Mouse (Mus musculus) CD4-positive, CD25-positive, alpha-beta regulatory T cell, adult 2 months (primary cell): Measurements from ENCODE around the gene Cbx7.
"Not testable (repeated sequence)": the region's sequence is repeated elsewhere in the genome, so short reads cannot be mapped to it uniquely, and the experiment has no call there.

ENCODE experiments used
- DNase-seq: peaks from one replicate; pipeline ENCODE4 v3.0.0-alpha.2; 2012; ENCODE audit warnings: low read depth, low spot score

Cbx7 gene

DNA sequence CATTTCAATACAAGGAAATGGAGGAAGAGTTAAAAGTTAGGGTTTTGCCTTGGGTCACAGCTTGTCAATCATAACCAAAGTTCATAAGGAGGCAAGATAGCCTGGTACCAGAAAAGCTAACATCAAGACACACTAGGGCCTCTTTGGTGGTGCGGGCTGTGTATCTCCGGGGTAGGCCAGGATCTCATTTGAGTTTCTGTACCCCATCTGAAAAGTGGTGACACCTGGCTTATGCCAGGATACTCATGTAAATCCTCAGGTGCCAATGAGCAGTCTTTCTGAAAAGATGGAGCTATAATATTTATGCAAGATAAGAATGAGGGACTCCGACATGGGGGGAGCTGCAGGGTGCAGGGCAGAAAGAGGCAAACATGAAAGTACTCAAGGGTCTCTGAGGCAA, 42.6 kb downstream of the Cbx7 start:
- no peak for DNase-seq

DNA sequence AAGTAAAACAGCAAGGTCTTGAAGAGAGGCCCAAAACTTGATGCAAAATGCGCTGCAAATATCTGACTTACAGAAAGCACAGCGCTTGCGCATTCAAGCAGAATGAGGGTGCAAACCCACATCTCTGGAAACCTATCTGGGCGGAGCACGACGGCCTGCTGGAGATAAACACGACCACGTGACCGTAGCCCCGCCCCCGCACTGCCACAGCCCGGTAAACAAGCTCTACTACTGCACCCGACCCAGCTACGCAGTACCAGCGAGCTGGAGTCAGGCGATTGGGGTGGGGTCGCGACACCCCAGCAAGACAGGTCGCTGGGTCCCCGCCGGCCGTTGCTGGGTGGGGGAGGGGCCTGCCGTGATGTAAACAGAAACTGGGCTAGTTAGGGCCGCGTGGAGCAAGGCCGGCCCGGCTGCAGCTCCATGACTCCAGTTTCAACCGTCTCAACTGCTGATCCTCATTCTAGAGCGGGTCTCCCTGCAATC, 43.2 kb downstream of the Cbx7 start:
- DNase-seq, result peak; percentile 99

DNA sequence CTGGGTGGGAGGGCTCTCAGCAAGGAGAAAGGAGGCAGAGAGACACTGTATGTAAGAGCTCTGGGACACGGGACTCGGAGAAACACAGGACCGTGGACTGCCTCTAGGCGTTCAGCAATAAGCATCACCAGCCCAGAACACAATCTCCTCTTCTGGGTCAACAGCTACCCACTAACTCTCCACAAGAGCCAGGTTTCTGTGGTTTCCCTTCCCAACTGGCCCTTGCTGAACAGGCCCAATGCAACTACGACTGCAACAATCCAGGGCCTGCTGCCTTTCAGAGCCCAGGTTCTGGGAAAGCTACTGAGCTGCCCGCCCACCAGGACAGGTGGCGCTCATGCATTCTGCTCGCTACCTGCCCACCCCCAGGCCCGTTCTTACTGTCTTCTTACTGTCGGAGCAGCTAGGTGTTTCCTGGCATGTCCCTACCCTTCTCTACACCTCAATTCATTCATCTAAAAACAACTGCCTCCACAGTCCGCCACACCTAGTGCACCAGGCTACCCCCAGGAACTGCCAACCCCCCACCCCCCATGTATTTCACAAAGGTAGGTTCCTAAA, 44.0 kb downstream of the Cbx7 start:
- DNase-seq, result peak; percentile 55

DNA sequence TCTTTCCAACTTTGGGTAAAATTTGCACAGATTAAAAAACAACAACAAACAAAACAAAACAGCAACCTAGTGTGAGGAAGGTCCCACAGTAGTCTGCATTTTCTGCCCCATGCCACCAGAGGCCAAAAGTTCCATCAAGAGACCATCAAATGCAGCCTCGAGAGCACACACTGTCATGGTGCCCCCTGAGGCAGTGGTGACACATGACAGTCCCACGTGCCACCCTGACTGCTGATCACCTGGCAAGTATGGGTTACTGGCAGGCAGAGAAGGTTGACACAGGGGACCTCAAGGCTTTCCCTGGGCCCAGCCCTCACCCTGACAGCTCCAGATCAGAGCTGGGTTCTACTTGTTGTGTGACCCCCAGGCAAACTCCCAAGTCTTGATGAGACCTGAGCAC, 51.1 kb downstream of the Cbx7 start:
- DNase-seq, result no peak

DNA sequence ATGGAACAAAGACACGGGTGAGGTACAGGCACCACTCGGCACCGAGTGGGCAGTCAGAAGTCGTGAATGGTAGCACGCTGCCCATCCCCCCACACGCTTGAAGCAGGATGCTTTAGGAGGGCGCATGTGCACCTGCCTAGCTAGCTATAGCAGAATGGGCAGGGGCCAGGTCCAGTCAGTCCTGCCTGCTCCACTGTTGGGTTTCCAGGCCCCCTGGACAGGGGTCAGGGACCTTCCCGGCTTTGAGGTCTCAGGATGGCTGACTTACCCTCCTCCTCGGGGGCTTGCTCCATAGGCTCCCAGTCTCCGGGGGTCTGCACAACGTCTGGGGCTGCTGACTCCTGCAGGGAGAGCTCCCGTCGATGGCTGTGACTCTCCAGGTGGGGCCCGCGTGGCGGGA, 52.4 kb downstream of the Cbx7 start:
- no peak for DNase-seq

DNA sequence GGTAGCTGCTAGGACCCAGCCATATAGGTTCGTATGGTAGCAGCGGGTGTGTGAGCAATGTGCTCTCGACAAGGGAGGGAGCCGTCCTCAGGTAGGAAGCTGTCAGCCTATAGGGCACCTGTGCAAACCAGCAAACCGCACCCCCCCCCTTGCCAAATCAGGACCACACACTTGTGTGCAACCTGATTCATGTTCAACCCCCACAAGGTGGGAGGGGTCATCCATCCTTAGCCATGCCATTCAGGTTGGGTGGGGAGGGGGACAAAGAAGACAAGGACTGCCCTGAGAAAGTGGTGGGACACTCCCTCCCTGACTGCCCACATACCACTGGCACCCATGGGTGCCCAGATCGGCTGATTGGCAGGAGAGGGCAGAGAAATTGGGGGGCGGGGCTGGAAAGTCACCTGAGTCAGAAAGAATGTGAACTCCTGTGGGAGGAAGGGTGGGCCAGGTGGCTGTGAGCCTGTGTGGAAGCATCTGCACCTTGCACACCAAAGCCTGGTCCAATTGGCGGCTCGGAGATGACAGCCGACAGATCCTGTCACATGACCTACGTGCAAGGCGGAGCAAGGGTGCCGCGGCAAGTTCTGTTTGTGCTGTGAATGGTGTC, 53.7 kb downstream of the Cbx7 start:
- DNase-seq, result no peak

DNA sequence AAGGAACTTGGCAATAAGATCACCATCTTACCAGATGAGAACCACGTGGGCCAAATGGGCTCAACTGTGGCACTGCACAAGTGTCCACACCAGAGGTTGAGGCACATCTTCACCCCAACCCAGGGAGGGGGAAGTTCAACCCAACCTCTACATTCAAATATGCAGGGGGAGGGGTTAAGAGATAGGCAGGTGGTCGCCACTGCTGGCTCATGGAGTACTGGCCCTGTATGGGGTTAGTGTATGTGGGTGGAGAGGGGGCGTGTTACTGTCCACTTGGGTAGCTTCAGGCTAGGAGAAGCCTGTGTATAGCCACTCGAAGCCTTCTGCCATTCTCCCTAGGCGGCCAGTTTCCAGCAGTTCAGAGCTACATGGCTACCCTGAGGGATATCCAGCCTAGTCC, 54.8 kb downstream of the Cbx7 start:
- DNase-seq, result no peak

DNA sequence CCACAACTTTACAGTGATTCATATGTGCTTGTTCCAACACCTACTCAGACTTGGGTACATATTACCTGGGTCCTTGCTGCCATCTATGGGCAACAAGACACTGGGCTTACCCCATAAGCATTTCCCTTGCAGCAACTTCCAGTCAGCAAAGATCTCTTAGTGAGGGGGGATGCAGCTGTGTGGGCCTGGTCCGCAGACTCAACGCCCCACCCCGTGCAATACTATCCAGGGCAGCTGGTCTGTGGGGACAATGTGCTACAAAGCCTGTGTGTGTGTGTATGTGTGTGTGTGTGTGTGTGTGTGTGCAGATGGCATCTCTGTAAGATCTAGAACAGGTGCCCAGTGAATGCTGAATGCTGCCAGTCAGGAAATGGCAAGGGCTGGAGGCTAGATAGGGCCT, 56.6 kb downstream of the Cbx7 start:
- peak; percentile 81 for DNase-seq

DNA sequence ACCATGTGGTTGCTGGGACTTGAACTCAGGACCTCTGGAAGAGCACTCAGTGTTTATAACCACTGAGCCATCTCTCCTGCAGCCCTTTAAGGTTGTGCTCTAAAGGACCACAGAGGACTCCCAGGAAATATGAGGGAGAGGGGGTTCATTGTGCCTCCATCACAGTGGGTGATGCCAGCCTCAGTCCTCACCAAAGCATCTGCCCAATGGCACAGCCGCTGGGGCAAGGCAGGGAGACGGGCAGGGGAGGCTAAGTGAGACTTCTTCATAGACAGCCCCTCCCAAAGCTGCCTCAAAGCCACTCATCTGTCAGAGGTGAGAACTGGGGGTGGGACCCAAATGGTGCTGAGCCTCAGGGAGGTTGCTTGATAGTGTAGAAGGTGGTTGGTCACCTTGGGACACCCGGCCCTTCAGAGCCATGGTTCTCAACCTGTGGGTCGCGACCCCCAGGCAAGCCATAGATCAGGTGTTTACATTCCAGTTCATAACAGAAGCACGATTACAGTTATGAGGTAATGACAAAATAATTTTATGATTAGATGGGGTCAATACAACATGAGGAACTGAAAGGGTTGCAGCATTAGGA, 57.1 kb downstream of the Cbx7 start:
- DNase-seq, result no peak

DNA sequence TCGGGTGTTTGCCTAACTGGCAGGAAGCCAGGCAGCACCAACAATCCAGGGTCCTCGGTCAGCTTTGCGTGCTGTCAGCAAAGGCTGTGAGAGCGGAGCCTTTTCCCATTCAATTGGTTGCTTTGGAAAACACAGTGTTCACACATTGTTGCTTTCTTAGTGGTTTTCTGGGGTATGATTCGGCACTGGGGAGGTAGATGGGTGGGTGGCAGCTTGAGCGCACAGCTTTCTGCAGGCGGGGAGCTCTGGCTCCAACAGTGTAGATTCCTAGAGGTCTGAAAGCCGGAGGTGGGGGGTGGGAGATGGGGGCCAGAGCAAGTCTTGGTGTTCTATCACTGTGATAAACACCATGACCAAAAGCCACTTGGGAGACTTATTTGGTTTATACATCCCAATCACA, 59.6 kb downstream of the Cbx7 start:
- no peak for DNase-seq

DNA sequence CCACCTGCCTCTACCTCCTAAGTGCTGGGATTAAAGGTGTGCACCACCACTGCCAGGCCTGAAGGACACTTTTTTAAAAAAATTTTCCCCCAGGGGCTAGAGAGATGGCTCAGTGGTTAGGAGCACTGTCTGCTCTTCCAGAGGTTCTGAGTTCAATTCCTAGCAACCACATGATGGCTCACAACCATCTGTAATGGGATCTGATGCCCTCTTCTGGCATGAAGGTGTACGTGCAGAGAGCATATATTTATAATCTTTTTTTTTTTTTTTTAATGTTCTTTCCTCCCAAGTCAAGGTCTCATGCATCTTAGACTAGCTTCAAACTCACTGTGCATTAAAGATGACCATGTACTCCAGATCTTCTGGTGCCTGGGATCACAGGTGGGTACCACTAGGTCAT, 60.1 kb downstream of the Cbx7 start:
- DNase-seq, result not testable (repeated sequence)

DNA sequence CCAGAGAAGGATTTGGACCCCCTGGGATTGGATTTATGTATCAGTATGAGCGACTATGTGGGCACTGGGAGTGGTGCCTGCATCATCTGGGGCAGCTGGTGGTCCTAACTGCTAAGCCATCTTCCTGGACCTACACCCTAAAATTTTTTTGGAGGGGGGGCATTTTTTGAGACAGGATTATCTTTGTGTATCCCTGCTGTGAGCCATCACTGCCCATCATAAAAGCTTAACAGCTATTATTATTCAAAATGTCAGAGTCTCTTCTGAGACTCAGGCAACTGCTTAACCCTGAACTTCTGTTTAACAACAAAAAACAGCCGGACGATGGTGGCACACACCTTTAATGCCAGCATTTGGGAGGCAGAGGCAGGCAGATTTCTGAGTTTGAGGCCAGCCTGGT, 61.9 kb downstream of the Cbx7 start:
- not testable (repeated sequence) for DNase-seq

DNA sequence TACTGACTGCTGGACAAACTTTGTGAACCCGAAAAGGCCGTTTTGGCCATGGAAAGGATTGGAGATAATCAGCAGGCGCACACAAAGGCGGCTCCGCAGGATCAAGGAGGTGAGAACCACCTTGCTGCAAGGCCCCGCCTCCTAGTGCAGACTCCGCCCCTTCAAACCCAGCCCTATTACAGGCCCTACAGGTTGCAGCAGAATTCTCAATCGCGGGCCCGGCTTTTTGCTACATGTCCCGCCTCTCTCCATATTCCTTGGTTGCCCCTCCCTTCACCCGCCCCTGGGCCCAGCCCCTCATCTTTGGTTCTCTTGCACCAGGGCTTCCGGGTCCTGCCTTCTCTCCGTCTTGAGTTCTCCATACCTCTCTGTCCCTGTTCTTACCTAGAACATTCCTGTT, 64.1 kb downstream of the Cbx7 start:
- DNase-seq, result no peak

DNA sequence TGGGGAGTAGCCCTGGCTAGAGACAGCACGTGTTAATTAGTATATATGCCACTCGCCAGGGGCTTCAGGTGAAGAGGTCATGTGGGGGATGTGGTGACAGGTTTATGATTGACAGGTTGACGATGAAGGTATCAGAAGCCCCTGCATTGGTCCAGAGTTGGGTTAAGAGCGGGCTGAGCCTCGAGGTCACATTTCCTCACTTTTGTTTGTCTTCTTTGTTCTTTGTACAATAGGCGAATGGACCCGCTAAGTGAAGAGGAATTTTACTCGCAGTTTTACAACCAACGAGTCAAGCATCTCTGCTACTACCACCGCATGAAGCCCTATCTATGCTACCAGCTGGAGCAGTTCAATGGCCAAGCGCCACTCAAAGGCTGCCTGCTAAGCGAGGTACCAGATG, 65.7 kb downstream of the Cbx7 start:
- DNase-seq, result no peak

DNA sequence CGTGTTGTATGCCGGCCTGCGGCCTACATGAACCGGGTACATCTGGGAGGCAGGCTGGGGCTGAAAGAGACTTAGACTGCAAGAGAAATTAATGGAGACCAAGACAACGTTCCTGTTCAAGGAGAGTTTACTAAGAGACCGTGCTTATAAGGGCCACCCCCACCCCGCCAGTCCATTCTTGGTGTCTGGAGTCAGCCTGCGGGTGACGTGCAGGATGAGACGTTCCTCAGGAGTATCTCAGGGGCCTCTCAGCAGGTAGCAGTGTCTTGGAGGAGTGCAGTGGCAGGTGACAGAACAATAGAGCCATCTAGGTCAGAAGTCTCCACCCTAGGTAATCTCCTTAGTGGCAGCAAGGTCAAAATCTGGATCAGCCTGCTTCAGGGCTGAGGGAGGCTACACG, 66.2 kb downstream of the Cbx7 start:
- not testable (repeated sequence) for DNase-seq

DNA sequence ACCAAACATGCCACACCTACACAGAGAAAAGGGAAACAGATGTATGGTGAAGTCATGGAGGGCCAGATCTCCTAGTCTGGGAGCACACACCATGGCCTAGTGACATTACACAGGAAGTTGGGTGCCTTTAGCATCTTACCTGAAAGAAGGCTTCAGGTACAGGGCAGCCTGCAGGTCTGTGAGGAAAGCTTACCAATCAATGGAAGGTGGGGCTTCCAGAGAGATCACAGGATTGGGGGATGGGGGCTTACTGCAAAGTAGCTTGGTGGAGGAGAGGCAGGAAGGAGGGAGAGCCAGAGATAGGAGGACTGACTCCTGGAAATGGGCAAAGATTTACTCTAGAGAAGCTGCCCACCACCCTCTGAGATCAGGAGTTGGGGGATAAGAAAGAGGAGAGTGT, 67.0 kb downstream of the Cbx7 start:
- DNase-seq, result no peak

DNA sequence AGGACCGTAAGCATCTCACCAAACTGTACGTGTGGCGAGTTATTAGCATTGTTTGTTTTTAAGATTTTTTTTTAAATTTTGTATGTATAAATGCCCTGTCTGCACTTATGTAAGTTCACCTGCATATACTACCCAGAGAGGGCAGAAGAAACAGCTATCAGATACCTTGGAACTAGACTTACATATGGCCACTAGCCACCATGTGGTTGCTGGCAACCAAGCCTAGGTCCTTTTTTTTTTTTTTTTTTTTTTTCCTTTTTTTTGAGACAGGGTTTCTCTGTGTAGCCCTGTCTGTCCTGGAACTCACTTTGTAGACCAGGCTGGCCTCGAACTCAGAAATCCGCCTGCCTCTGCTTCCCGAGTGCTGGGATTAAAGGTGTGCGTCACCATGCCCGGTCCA, 67.8 kb downstream of the Cbx7 start:
- DNase-seq, result not testable (repeated sequence)

DNA sequence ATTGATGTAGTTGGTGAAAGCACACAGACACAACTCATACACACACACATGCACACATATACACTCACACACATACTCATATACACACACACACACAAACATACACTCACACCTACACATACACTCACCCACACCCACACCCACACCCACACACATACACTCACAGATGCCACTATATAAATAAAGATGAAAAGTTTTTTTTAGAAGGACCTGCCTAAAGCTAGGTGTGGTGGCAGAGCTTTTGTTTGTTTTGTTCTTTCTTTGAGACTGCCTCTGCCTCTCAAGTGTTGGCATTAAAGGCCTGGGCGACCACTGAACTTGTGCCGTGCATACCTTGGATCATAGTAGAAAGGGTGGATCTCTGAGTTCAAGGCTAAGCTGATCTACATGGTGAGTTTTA, 69.5 kb downstream of the Cbx7 start:
- no peak for DNase-seq

DNA sequence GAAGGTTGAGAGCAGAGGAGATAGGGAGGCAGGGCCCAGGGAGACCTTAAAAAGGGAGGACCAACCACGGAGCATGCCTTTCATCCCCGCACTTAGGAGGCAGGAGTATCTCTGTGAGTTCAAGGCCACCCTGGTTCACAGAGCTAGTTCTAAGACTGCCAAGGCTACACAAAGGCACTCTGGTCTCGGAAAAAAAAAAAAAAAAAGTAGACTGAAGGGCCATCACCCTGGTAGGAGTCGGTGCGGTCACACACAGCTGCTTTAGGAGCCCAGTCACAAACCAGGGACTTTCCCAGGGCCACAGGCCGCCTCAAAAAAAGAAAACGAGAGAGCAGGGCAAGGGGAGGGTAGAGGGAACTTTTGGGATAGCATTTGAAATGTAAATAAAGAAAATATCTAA, 70.2 kb downstream of the Cbx7 start:
- peak; percentile 72 for DNase-seq

DNA sequence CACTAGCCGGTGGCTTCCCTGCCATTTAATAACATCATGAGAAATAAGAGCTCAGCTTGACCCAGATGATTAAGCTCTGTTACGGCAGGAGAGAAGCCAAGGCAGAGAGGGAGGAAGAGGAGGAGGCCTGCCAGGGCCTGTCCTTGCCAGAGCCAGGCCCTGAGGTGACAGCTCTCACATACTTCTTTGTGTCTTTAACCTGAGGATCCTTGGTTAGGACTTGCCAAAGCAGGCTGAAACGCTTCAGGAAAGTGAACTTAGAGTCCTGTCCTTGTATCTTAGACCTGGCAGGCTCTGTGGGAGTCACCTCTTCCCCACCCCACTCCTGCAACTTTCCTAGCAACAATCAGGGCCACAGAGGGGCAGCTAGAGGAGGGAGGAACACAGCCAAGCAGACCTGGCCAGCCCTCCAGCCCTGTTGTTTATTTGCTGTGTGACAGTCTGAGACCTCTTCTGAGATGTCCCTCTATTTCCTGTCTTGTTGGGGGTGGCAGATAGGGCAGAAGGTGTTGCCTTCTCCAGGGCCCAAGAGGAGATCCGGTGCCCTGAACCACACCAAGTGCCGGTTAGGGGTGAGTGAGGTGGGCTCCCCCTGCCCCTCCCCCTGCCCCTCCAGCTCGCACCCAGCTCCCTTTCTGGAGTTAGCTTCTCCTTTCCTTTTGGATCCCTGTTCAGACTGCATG, 71.0 kb downstream of the Cbx7 start:
- peak; percentile 50 for DNase-seq

DNA sequence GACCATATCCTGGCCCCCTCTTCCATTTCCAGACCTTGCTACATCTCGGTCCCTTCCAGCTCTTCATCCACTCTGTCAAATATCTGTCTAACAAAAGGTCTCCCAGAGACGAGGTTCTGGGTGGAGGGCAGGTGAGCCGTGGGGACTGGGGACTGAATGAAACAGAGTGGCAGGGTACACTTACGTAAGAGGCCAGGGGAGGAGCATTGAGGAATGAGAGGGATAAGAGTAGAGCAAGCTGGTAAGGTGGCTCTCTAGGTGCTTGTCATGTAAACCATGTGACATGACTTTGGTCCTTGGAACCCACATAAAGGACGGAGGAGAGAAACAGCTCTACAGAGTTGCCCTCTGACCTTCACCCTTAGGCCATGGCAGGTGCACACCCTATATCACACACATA, 71.9 kb downstream of the Cbx7 start:
- no peak for DNase-seq

DNA sequence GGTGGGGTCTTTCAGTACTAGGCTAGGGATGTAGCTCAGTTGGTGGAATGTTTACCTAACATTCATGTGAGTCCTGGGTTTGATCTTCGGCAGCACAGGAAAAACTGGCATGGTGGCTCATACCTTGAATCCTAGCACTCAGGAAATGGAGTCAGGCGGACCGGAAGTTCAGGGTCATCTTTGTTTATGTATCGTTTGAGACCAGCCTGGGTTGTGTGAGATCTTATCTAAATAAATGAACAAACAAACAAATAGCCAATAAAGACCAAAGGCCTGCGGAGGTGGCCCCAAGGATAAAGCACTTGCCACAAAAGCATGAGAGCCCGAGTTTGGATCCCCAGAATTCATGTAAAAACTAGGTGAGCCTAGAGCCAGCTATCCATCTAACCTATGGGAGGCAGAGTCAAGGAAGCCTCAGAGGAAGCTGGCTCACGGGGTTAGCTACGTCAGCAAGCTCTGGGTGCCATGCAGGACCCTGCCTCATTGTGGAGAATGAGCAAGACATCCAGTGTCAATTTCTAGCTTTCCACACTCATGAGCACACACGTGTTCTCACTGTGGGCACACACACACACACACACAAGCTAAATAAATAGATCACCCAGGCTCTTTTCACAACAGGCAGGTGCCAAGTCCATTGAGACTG, 74.7 kb downstream of the Cbx7 start:
- peak; percentile 62 for DNase-seq
